Mouse (Mus musculus) CH12.LX (cell line): ENCODE measurements around the gene Bves. TPM values are rescaled to one million over a fixed set of nuclear protein-coding genes. Genes with fewer than 3 reads are reported as not detected.

Source experiments
- DNase-seq: peaks from one replicate; pipeline ENCODE4 v3.0.0-alpha.2; 2013; ENCODE audit errors: extremely low read depth
- H3K27ac ChIP-seq: 2 replicates; pipeline ENCODE4 v1.5.1; 2012; ENCODE audit warnings: low read depth, mild to moderate bottlenecking, control low read depth, moderate library complexity; ENCODE audit not compliant: insufficient read depth
- H3K27me3 ChIP-seq: replicated peaks from 2 replicates; pipeline ENCODE3; 2012; ENCODE audit warnings: inconsistent platforms
- H3K36me3 ChIP-seq, 2 experiments: replicated peaks in 1 of 2; 2 replicates each; pipeline versions ENCODE3 to v1.6.1; 2012; ENCODE audit warnings: inconsistent platforms in 1 of 2, low read length in 1 of 2, mild to moderate bottlenecking in 1 of 2, mixed read lengths in 1 of 2, moderate library complexity in 1 of 2; ENCODE audit not compliant: control insufficient read depth in 1 of 2, insufficient read depth in 1 of 2
- H3K4me1 ChIP-seq, 2 experiments: 2 replicates each; pipeline ENCODE4 v1.6.1; 2012; ENCODE audit warnings: inconsistent platforms in 1 of 2, moderate library complexity in 1 of 2; ENCODE audit not compliant: insufficient read depth in 2 of 2, control insufficient read depth in 1 of 2
- H3K4me2 ChIP-seq: 2 replicates; pipeline ENCODE4 v1.6.1; 2012; ENCODE audit warnings: low read depth, mild to moderate bottlenecking, control low read depth; ENCODE audit not compliant: poor library complexity, insufficient read depth, severe bottlenecking
- H3K4me3 ChIP-seq, 3 experiments: fragments of 150-350 bp in 1 of 3; sonication (generic) in 1 of 3; replicated peaks in 1 of 3; 2 replicates each; pipeline versions ENCODE3 to v1.5.1; 2011 to 2012; ENCODE audit warnings: low read depth in 2 of 3, low read length in 2 of 3, mild to moderate bottlenecking in 2 of 3, moderate library complexity in 2 of 3, control low read depth in 1 of 3, improper control_type of control experiment in 1 of 3, inconsistent platforms in 1 of 3, mixed read lengths in 1 of 3; ENCODE audit not compliant: poor library complexity in 1 of 3
- H3K79me2 ChIP-seq: replicated peaks from 2 replicates; pipeline ENCODE4 v1.6.1; 2012; ENCODE audit warnings: mild to moderate bottlenecking, moderate library complexity; ENCODE audit not compliant: control insufficient read depth, poor library complexity, insufficient read depth, severe bottlenecking; ENCODE audit errors: extremely low read depth
- H3K9ac ChIP-seq: 2 replicates; pipeline ENCODE4 v1.6.1; 2012; ENCODE audit warnings: low read depth, mild to moderate bottlenecking, control low read depth, moderate library complexity; ENCODE audit not compliant: insufficient read depth
- H3K9me3 ChIP-seq: replicated peaks from 2 replicates; pipeline ENCODE3; 2012; ENCODE audit warnings: low read length, inconsistent platforms, mixed read lengths
- BHLHE40 ChIP-seq: IDR thresholded peaks from 2 replicates; pipeline ENCODE4 v1.6.1; 2011; ENCODE audit warnings: mild to moderate bottlenecking, low read depth, low read length, improper control_type of control experiment
- ELF1 ChIP-seq: IDR thresholded peaks from 2 replicates; pipeline ENCODE4 v1.6.1; 2014; ENCODE audit warnings: low read depth, mild to moderate bottlenecking, inconsistent platforms, low read length, improper control_type of control experiment
- EP300 ChIP-seq: IDR thresholded peaks from 2 replicates; pipeline ENCODE4 v1.6.1; 2011; ENCODE audit warnings: low read length, improper control_type of control experiment
- ETS1 ChIP-seq: conservative IDR thresholded peaks from 2 replicates; pipeline ENCODE4 v1.6.1; 2012; ENCODE audit warnings: low read depth, mild to moderate bottlenecking, inconsistent platforms, low read length, improper control_type of control experiment, moderate library complexity
- MAFK ChIP-seq: IDR thresholded peaks from 2 replicates; pipeline ENCODE4 v1.6.1; 2011; ENCODE audit warnings: low read length, improper control_type of control experiment; ENCODE audit not compliant: insufficient replicate concordance
- MAZ ChIP-seq: IDR thresholded peaks from 2 replicates; pipeline ENCODE4 v1.6.1; 2012; ENCODE audit warnings: low read depth, mild to moderate bottlenecking, inconsistent platforms, low read length, improper control_type of control experiment, moderate library complexity
- MEF2A ChIP-seq: IDR thresholded peaks from 2 replicates; pipeline ENCODE4 v1.6.1; 2014; ENCODE audit warnings: low read depth, mild to moderate bottlenecking, inconsistent platforms, low read length, improper control_type of control experiment, borderline replicate concordance
- MYC ChIP-seq: IDR thresholded peaks from 2 replicates; pipeline ENCODE4 v1.6.1; 2011; ENCODE audit warnings: low read depth, mild to moderate bottlenecking, improper control_type of control experiment, low read length
- NELFE ChIP-seq: IDR thresholded peaks from 2 replicates; pipeline ENCODE4 v1.6.1; 2011; ENCODE audit warnings: low read depth, low read length, improper control_type of control experiment
- NRF1 ChIP-seq: IDR thresholded peaks from 2 replicates; pipeline ENCODE4 v1.6.1; 2014; ENCODE audit warnings: low read depth, mild to moderate bottlenecking, inconsistent platforms, low read length, improper control_type of control experiment, moderate library complexity
- PAX5 ChIP-seq: IDR thresholded peaks from 2 replicates; pipeline ENCODE4 v1.6.1; 2012; ENCODE audit warnings: low read length, inconsistent platforms, mixed read lengths
- POLR2A ChIP-seq: IDR thresholded peaks from 2 replicates; pipeline ENCODE4 v1.6.1; 2011; ENCODE audit warnings: low read depth, mild to moderate bottlenecking, improper control_type of control experiment, low read length
- POLR2AphosphoS2 ChIP-seq: IDR thresholded peaks from 2 replicates; pipeline ENCODE4 v1.6.1; 2011; ENCODE audit warnings: low read depth, low read length, improper control_type of control experiment
- RAD21 ChIP-seq: IDR thresholded peaks from 2 replicates; pipeline ENCODE4 v1.6.1; 2011; ENCODE audit warnings: low read depth, mild to moderate bottlenecking, low read length, improper control_type of control experiment, moderate library complexity
- SIN3A ChIP-seq: IDR thresholded peaks from 2 replicates; pipeline ENCODE4 v1.6.1; 2012; ENCODE audit warnings: low read length, improper control_type of control experiment, inconsistent platforms
- TBP ChIP-seq: conservative IDR thresholded peaks from 2 replicates; pipeline ENCODE4 v1.6.1; 2011; ENCODE audit warnings: low read depth, low read length, improper control_type of control experiment
- USF1 ChIP-seq: IDR thresholded peaks from 2 replicates; pipeline ENCODE4 v1.6.1; 2014; ENCODE audit warnings: low read depth, mild to moderate bottlenecking, inconsistent platforms, low read length, improper control_type of control experiment
- USF2 ChIP-seq: conservative IDR thresholded peaks from 2 replicates; pipeline ENCODE4 v1.6.1; 2011; ENCODE audit warnings: low read depth, low read length, improper control_type of control experiment
- ZC3H11A ChIP-seq: IDR thresholded peaks from 2 replicates; pipeline ENCODE4 v1.6.1; 2012; ENCODE audit warnings: low read depth, mild to moderate bottlenecking, inconsistent platforms, low read length, improper control_type of control experiment
- ZKSCAN1 ChIP-seq: IDR thresholded peaks from 2 replicates; pipeline ENCODE4 v1.6.1; 2012; ENCODE audit warnings: low read depth, inconsistent platforms, low read length, improper control_type of control experiment, borderline replicate concordance
- dilution Hi-C: fragments of 300-500 bp; cut with MboI; formaldehyde crosslinking; loops from 2 replicates; pipeline ENCODE4 v1.14.3; 2020; ENCODE audit warnings: low sequenced_read_pairs; ENCODE audit not compliant: extremely low pct_unique_long_range_greater_than_20kb, extremely low pct_ligation_motif_present
- in situ Hi-C: fragments of 300-500 bp; cut with MboI; formaldehyde crosslinking; loops from 3 replicates; pipeline ENCODE4 v1.14.3; 2019; ENCODE audit warnings: low sequenced_read_pairs, low pct_ligation_motif_present, low pct_unique_long_range_greater_than_20kb, mixed read lengths
- polyA plus RNA-seq: library from polyadenylated mRNA; unstranded; fragments of >175 nt; gene quantifications from 2 replicates; pipeline ENCODE4 v1.2.1, GENCODE M21; 2012; ENCODE audit warnings: low read depth; ENCODE audit not compliant: insufficient read length
- total RNA-seq, 2 experiments: library from RNA; depleted of rRNA; stranded (reverse); fragments of 300-350 nt in 1 of 2; fragments of >200 nt in 1 of 2; gene quantifications; 2 replicates each; pipeline ENCODE4 v1.2.3; 2012 to 2014

Gene Bves
- total and polyA plus RNA-seq, 3 experiments = not detected

DNA sequence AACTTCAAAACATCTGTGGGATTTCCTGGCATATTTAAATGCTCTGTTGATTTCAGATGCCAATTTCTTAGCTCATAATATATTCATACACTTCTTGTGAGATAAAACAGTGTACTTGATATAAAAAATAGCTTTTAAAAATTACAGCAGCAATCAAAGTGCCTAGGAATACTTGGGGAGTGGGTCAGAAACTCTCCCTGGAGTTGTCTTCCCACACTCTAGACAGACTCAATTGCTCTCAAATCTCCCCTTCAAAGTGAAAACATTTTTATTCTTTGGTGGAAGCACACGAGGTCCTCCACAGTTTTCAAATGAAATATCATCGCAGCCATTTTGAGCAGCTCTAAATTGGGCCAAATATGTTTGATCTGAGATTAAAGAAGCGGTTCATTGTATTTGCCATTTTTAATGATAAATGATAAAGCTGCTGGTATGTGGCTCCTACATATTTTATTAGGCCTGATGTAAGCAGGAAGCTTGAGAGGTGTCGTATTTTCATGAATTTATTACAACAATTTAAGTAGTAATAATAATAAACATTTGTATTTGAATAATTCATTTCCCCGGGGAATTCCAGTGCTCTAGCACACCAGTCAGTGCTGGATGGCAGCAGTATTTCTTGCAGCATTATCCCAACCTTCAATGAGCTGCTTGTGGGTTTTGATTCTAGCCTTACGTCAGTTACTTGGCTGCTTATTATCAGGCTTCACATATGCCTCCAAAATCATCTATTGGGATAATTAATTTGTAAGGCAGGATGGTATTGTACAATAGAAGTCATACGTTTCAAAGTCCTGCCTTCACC is 7.2 kb upstream of the Bves start:
- Histone ChIP-seq H3K79me2 (no peaks in the 10 kb centered on the region), H3K4me2 (no peak overlapping the region), H3K9ac (no peak overlapping the region), H3K9me3 (no peaks in the 10 kb centered on the region), H3K4me1 (no peaks in the 10 kb centered on the region), H3K27me3 (no peaks in the 10 kb centered on the region), H3K4me3 (no peak overlapping the region), H3K36me3 (no peaks in the 10 kb centered on the region), H3K27ac (no peak overlapping the region)
- TF ChIP-seq POLR2AphosphoS2 = no peak
- no peak for TF ChIP-seq EP300
- TF ChIP-seq TBP = no peak
- dilution Hi-C loops = no loop called here
- DNase-seq = no peak
- in situ Hi-C loops = no loop called here

- H3K4me1 ChIP-seq = no peaks in the 10 kb centered on the region
- TF ChIP-seq NRF1 = no peak
- TF ChIP-seq BHLHE40 = no peak
- no peak for TF ChIP-seq MEF2A
- no peak for TF ChIP-seq ELF1
- TF ChIP-seq ZC3H11A = no peak
- no peak for TF ChIP-seq PAX5
- TF ChIP-seq MAZ = no peak
- no peak for TF ChIP-seq NELFE
- TF ChIP-seq RAD21 = no peak
- TF ChIP-seq USF1 = no peak
- TF ChIP-seq EP300 = no peak
- TF ChIP-seq MAFK = no peak
- TF ChIP-seq SIN3A = no peak
- no peak for TF ChIP-seq MYC
- TF ChIP-seq ETS1 = no peak
- no peak for TF ChIP-seq POLR2A
- no peak for TF ChIP-seq ZKSCAN1
- no peak for TF ChIP-seq USF2
- DNase-seq = no peak
- H3K4me2 ChIP-seq = no peak overlapping the region
- in situ Hi-C loops (no loop called here), dilution Hi-C loops (no loop called here)
- no peaks in the 10 kb centered on the region for H3K27me3 ChIP-seq
- no peaks in the 10 kb centered on the region for H3K79me2 ChIP-seq
- no peak overlapping the region for H3K4me3 ChIP-seq
- no peaks in the 10 kb centered on the region for H3K36me3 ChIP-seq
- no peak overlapping the region for H3K27ac ChIP-seq
- peaks cover 5% of the 10 kb centered on the region for H3K9me3 ChIP-seq
- no peak overlapping the region for H3K9ac ChIP-seq
Observed at GRCm38 (mm10) chr10:45334925-45335324, 647 bp upstream of the Bves start.
